Mouse (Mus musculus) embryonic fibroblast, embryonic 13.5 days (primary cell): ENCODE measurements around the gene Slc22a1. TPM values are rescaled to one million over a fixed set of nuclear protein-coding genes. Genes with fewer than 3 reads are reported as not detected.

Experiments used
- H3K27ac ChIP-seq: 2 replicates; pipeline ENCODE4 v1.5.1; 2012; ENCODE audit warnings: low read length, control low read depth, inconsistent platforms; ENCODE audit not compliant: insufficient read depth
- H3K4me1 ChIP-seq: 2 replicates; pipeline ENCODE4 v1.6.1; 2011; ENCODE audit warnings: low read length; ENCODE audit not compliant: control insufficient read depth, insufficient read depth
- H3K4me3 ChIP-seq: 2 replicates; pipeline ENCODE4 v1.5.1; 2011; ENCODE audit warnings: mild to moderate bottlenecking, control low read depth, low read length; ENCODE audit not compliant: insufficient read depth
- CTCF ChIP-seq: IDR thresholded peaks from 2 replicates; pipeline ENCODE4 v1.5.1; 2011; ENCODE audit warnings: mild to moderate bottlenecking, control low read depth, low read length, moderate library complexity, borderline replicate concordance; ENCODE audit not compliant: insufficient read depth
- POLR2A ChIP-seq: IDR thresholded peaks from 2 replicates; pipeline ENCODE4 v1.6.1; 2011; ENCODE audit warnings: low read depth, mild to moderate bottlenecking, control low read depth, low read length, moderate library complexity
- polyA plus RNA-seq: library from polyadenylated mRNA; stranded (reverse); fragments of >200 nt; gene quantifications from 2 replicates; pipeline ENCODE4 v1.2.4, GENCODE M21; 2011; ENCODE audit warnings: low read depth; ENCODE audit not compliant: missing spikeins, insufficient read length

Slc22a1 gene
- polyA plus RNA-seq, 1 experiment, result not detected

GRCm38 (mm10) chr17:12668478-12669362 is 6.9 kb downstream of the Slc22a1 start:
- Histone ChIP-seq H3K27ac (no peak overlapping the region), H3K4me3 (no peak overlapping the region), H3K4me1 (no peaks in the 10 kb centered on the region)
- TF ChIP-seq POLR2A (no peak), CTCF (no peak)

GRCm38 (mm10) chr17:12664156-12664555 is 11.5 kb downstream of the Slc22a1 start:
- TF ChIP-seq CTCF (no peak), POLR2A (no peak)
- H3K4me3 ChIP-seq, result no peak overlapping the region
- no peak overlapping the region for H3K27ac ChIP-seq
- H3K4me1 ChIP-seq, result no peaks in the 10 kb centered on the region

- TF ChIP-seq POLR2A, result no peak
- TF ChIP-seq CTCF, result no peak
- Histone ChIP-seq H3K27ac (no peak overlapping the region), H3K4me3 (no peak overlapping the region), H3K4me1 (no peaks in the 10 kb centered on the region)
Measured at GRCm38 (mm10) chr17:12660572-12661260, 14.9 kb downstream of the Slc22a1 start.

- TF ChIP-seq CTCF (no peak), POLR2A (no peak)
- no peak overlapping the region for H3K4me3 ChIP-seq
- no peak overlapping the region for H3K27ac ChIP-seq
- H3K4me1 ChIP-seq, result no peaks in the 10 kb centered on the region
Measured at GRCm38 (mm10) chr17:12659233-12659632, 16.4 kb downstream of the Slc22a1 start.

- Histone ChIP-seq H3K4me3 (no peak overlapping the region), H3K4me1 (no peaks in the 10 kb centered on the region), H3K27ac (no peak overlapping the region)
- TF ChIP-seq POLR2A, result no peak
- no peak for TF ChIP-seq CTCF
Measured at GRCm38 (mm10) chr17:12658784-12659183, 16.8 kb downstream of the Slc22a1 start.

- H3K4me3 ChIP-seq, result no peak overlapping the region
- no peak overlapping the region for H3K27ac ChIP-seq
- TF ChIP-seq CTCF (no peak), POLR2A (no peak)
- no peaks in the 10 kb centered on the region for H3K4me1 ChIP-seq
Measured at GRCm38 (mm10) chr17:12655826-12656225, 19.8 kb downstream of the Slc22a1 start.

- H3K4me3 ChIP-seq, result no peak overlapping the region
- no peak for TF ChIP-seq POLR2A
- TF ChIP-seq CTCF, result no peak
Measured at GRCm38 (mm10) chr17:12654061-12654460, 21.6 kb downstream of the Slc22a1 start.

GRCm38 (mm10) chr17:12652604-12653003 is 23.0 kb downstream of the Slc22a1 start:
- Histone ChIP-seq H3K4me1 (no peaks in the 10 kb centered on the region), H3K4me3 (no peak overlapping the region), H3K27ac (no peak overlapping the region)
- no peak for TF ChIP-seq CTCF
- no peak for TF ChIP-seq POLR2A

More at GRCm38 (mm10) chr17:12654061-12654460, 21.6 kb downstream of the Slc22a1 start:
- Histone ChIP-seq H3K4me1 (no peaks in the 10 kb centered on the region), H3K27ac (no peak overlapping the region)

GRCm38 (mm10) chr17:12645461-12645860 is 30.2 kb downstream of the Slc22a1 start:
- Histone ChIP-seq H3K4me3 (no peak overlapping the region), H3K4me1 (no peaks in the 10 kb centered on the region), H3K27ac (no peak overlapping the region)
- TF ChIP-seq POLR2A, result no peak
- no peak for TF ChIP-seq CTCF

GRCm38 (mm10) chr17:12641087-12641486 is 34.5 kb downstream of the Slc22a1 start:
- Histone ChIP-seq H3K4me3 (no peak overlapping the region), H3K27ac (no peak overlapping the region), H3K4me1 (no peaks in the 10 kb centered on the region)
- TF ChIP-seq CTCF (no peak), POLR2A (no peak)
